Mouse (Mus musculus): ENCODE data around the gene Dlg2. TPM values are rescaled to one million over a fixed set of nuclear protein-coding genes. Genes with fewer than 3 reads are reported as not detected.
A peak's percentile ranks its signal among the peaks of the same experiment; 100 is the strongest.

The Dlg2 gene
- polyA plus RNA-seq, 1 experiment from 2014 or later = 2.3 TPM

DNA sequence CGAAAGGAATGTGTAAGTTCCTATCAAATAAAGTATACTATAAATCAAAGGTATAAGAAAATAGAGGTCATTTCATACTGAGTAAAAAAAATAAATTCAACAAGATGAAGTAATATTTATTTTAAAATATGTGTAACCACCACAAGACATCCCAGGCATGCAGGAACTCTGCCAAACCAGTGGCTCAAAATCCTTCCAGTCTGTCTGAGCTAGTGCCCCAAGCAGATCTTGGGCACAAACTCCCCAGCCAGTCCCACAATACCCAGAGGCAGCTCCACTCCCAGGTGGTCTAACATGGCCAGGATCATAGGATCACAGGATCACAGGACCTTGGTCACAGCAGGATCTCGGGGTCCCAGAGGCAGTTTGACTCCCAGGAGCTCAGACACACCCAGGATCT lies 1977.7 kb downstream of the Dlg2 start:
- Histone ChIP-seq H3K9ac (replicated peaks) (no peak overlapping the region), H3K36me3 (no peaks in the 10 kb centered on the region), H3K27me3 (no peaks in the 10 kb centered on the region), H3K4me2 (no peak overlapping the region), H3K9me3 (no peaks in the 10 kb centered on the region), H3K4me3 (replicated peaks) (no peak overlapping the region), H3K4me1 (replicated peaks) (peaks cover 5% of the 10 kb centered on the region), H3K27ac (no peak overlapping the region)
- ATAC-seq (ENCODE audit: insufficient number of reproducible peaks, insufficient read depth, low FRiP score, low TSS enrichment, low read depth) = no peak
- WGBS = 71% methylated on average over 2 of the region's 2 CpGs

- H3K4me2 ChIP-seq = no peak overlapping the region
- no peaks in the 10 kb centered on the region for H3K9me3 ChIP-seq
- no peak overlapping the region for H3K27ac ChIP-seq
- H3K27me3 ChIP-seq = no peaks in the 10 kb centered on the region
- H3K4me3 ChIP-seq (replicated peaks) = no peak overlapping the region
- 47% methylated on average over 5 of the region's 5 CpGs for WGBS
- H3K36me3 ChIP-seq = no peaks in the 10 kb centered on the region
- peaks cover 5% of the 10 kb centered on the region for H3K4me1 ChIP-seq (replicated peaks)
- no peak for ATAC-seq (ENCODE audit: insufficient number of reproducible peaks, insufficient read depth, low FRiP score, low TSS enrichment, low read depth)
- H3K9ac ChIP-seq (replicated peaks) = no peak overlapping the region
Measured at GRCm38 (mm10) chr7:92455927-92456326, 1979.5 kb downstream of the Dlg2 start.

DNA sequence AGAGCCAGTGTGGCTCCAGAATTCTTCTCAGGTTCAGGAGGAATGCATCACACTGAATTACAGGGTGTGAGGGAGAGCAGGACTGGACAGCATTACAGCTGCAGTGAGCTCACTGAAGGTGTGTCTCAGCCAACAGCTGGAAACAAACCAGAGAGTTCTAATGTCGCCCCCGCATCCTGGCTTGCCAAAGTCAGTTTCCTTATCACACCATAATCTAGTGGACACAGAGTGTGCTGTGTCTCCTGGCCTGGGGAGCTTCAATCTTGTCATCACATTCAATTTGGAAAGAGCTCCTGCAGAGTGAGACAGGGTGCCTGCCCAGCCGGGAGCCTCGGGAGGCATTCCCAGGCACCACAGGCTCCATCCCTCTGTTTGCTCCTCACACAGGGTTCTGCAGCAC lies 1981.3 kb downstream of the Dlg2 start:
- no peaks in the 10 kb centered on the region for H3K27me3 ChIP-seq
- H3K4me2 ChIP-seq = no peak overlapping the region
- 9% methylated on average over 4 of the region's 4 CpGs for WGBS
- H3K36me3 ChIP-seq = no peaks in the 10 kb centered on the region
- H3K9me3 ChIP-seq = no peaks in the 10 kb centered on the region
- no peak overlapping the region for H3K9ac ChIP-seq (replicated peaks)
- H3K4me1 ChIP-seq (replicated peaks) = peaks cover 5% of the 10 kb centered on the region
- no peak overlapping the region for H3K27ac ChIP-seq
- ATAC-seq (ENCODE audit: insufficient number of reproducible peaks, insufficient read depth, low FRiP score, low TSS enrichment, low read depth) = peak; percentile 71; the same call in 1 of the 2 replicates
- no peak overlapping the region for H3K4me3 ChIP-seq (replicated peaks)

DNA sequence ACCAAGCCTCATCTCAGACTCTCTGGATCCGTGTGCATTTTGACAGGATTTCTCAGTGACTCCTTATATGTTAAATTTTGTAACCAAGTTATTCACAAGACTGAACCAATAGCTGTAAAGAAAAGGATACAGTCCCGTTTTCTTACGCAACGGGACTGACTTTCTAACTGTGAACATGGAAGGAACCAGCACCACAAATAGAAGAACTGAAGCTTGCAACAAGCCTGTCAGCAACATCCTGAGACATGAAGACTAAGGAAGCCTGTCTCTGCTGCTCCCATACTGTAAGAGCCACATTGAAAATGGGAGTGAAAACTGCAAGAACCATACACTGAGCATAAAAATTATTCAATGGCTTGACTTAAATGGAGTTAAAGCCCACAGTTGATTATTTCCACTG lies 1981.8 kb downstream of the Dlg2 start:
- no peak overlapping the region for H3K27ac ChIP-seq
- no peak overlapping the region for H3K4me2 ChIP-seq
- H3K4me3 ChIP-seq (replicated peaks) = no peak overlapping the region
- WGBS = 83% methylated on average over 4 of the region's 4 CpGs
- ATAC-seq (ENCODE audit: insufficient number of reproducible peaks, insufficient read depth, low FRiP score, low TSS enrichment, low read depth) = no peak
- H3K36me3 ChIP-seq = no peaks in the 10 kb centered on the region
- no peaks in the 10 kb centered on the region for H3K9me3 ChIP-seq
- H3K4me1 ChIP-seq (replicated peaks) = peaks cover 5% of the 10 kb centered on the region
- no peak overlapping the region for H3K9ac ChIP-seq (replicated peaks)
- no peaks in the 10 kb centered on the region for H3K27me3 ChIP-seq

GRCm38 (mm10) chr7:92460578-92460977 lies 1984.1 kb downstream of the Dlg2 start:
- no peak for ATAC-seq (ENCODE audit: insufficient number of reproducible peaks, insufficient read depth, low FRiP score, low TSS enrichment, low read depth)
- Histone ChIP-seq H3K4me3 (replicated peaks) (no peak overlapping the region), H3K27ac (no peak overlapping the region), H3K9me3 (no peaks in the 10 kb centered on the region), H3K4me2 (no peak overlapping the region), H3K27me3 (no peaks in the 10 kb centered on the region), H3K36me3 (no peaks in the 10 kb centered on the region), H3K4me1 (replicated peaks) (peaks cover 5% of the 10 kb centered on the region), H3K9ac (replicated peaks) (no peak overlapping the region)

DNA sequence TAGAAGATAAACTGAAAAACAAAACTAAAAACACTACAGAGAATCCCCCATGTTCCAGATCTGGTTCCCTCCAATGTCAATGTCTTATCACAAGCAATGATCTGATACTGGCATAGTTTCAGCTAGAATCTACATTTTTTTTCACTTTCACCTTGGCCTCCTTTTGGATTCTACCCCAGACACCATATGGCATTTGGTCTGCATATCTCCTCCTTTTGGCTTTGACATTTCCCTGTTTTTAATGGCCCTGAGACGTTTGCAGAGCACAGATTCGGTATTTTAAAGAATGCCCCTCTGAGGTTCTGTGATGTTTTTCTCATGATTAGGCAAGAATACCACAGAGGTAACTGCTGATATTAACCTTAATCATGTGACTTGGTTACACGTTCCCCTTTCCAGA lies 1984.8 kb downstream of the Dlg2 start:
- no peak overlapping the region for H3K9ac ChIP-seq (replicated peaks)
- peaks cover 5% of the 10 kb centered on the region for H3K4me1 ChIP-seq (replicated peaks)
- no peak overlapping the region for H3K4me2 ChIP-seq
- no peaks in the 10 kb centered on the region for H3K36me3 ChIP-seq
- ATAC-seq (ENCODE audit: insufficient number of reproducible peaks, insufficient read depth, low FRiP score, low TSS enrichment, low read depth) = no peak
- WGBS = 72% methylated on average over 3 of the region's 3 CpGs
- no peak overlapping the region for H3K4me3 ChIP-seq (replicated peaks)
- no peaks in the 10 kb centered on the region for H3K27me3 ChIP-seq
- no peaks in the 10 kb centered on the region for H3K9me3 ChIP-seq
- no peak overlapping the region for H3K27ac ChIP-seq

- Histone ChIP-seq H3K27me3 (no peaks in the 10 kb centered on the region), H3K4me2 (no peak overlapping the region), H3K9ac (replicated peaks) (no peak overlapping the region), H3K9me3 (no peaks in the 10 kb centered on the region), H3K36me3 (no peaks in the 10 kb centered on the region), H3K4me1 (replicated peaks) (no peaks in the 10 kb centered on the region), H3K27ac (no peak overlapping the region), H3K4me3 (replicated peaks) (no peak overlapping the region)
- ATAC-seq (ENCODE audit: insufficient number of reproducible peaks, insufficient read depth, low FRiP score, low TSS enrichment, low read depth) = no peak
- WGBS = 72% methylated on average over 2 of the region's 2 CpGs
Measured at GRCm38 (mm10) chr7:92463080-92463877, 1986.8 kb downstream of the Dlg2 start.

GRCm38 (mm10) chr7:92464290-92464689 lies 1987.8 kb downstream of the Dlg2 start:
- Histone ChIP-seq H3K4me3 (replicated peaks) (no peak overlapping the region), H3K36me3 (no peaks in the 10 kb centered on the region), H3K27me3 (no peaks in the 10 kb centered on the region), H3K9me3 (no peaks in the 10 kb centered on the region), H3K4me2 (no peak overlapping the region), H3K27ac (no peak overlapping the region), H3K9ac (replicated peaks) (no peak overlapping the region), H3K4me1 (replicated peaks) (no peaks in the 10 kb centered on the region)
- ATAC-seq (ENCODE audit: insufficient number of reproducible peaks, insufficient read depth, low FRiP score, low TSS enrichment, low read depth) = no peak
- WGBS = 67% methylated on average over 2 of the region's 2 CpGs

DNA sequence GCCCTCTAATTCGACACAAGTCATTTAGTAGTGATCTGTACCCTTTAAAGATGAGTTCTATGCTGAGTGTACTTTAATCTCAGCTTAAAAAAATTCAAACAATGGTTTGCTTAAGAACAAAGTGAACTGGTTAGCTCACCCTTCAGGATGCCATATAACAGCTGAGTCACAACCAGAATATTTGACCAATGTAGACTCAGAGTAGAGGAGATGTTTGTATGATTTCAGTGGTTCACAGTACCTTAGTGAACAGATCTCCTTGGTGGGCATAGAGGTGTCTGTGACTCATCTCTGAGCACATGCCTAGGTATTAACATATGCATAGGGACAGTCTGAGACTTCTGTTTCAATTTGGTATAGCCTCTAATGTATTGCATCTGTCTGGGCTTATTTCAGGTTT lies 2002.7 kb downstream of the Dlg2 start:
- no peaks in the 10 kb centered on the region for H3K9me3 ChIP-seq
- no peak overlapping the region for H3K4me3 ChIP-seq (replicated peaks)
- no peak for ATAC-seq (ENCODE audit: insufficient number of reproducible peaks, insufficient read depth, low FRiP score, low TSS enrichment, low read depth)
- no peaks in the 10 kb centered on the region for H3K36me3 ChIP-seq
- no peak overlapping the region for H3K27ac ChIP-seq
- no peaks in the 10 kb centered on the region for H3K27me3 ChIP-seq
- H3K4me2 ChIP-seq = no peak overlapping the region
- H3K9ac ChIP-seq (replicated peaks) = no peak overlapping the region
- WGBS = 85% methylated on average over 1 of the region's 1 CpGs
- no peaks in the 10 kb centered on the region for H3K4me1 ChIP-seq (replicated peaks)

GRCm38 (mm10) chr7:92479748-92480147 lies 2003.3 kb downstream of the Dlg2 start:
- Histone ChIP-seq H3K4me3 (replicated peaks) (no peak overlapping the region), H3K9ac (replicated peaks) (no peak overlapping the region), H3K27ac (no peak overlapping the region), H3K4me2 (no peak overlapping the region), H3K9me3 (no peaks in the 10 kb centered on the region), H3K36me3 (no peaks in the 10 kb centered on the region), H3K27me3 (no peaks in the 10 kb centered on the region), H3K4me1 (replicated peaks) (no peaks in the 10 kb centered on the region)
- no peak for ATAC-seq (ENCODE audit: insufficient number of reproducible peaks, insufficient read depth, low FRiP score, low TSS enrichment, low read depth)
- 88% methylated on average over 2 of the region's 2 CpGs for WGBS

- H3K4me2 ChIP-seq = no peak overlapping the region
- H3K9me3 ChIP-seq = no peaks in the 10 kb centered on the region
- no peaks in the 10 kb centered on the region for H3K36me3 ChIP-seq
- H3K9ac ChIP-seq (replicated peaks) = no peak overlapping the region
- H3K27ac ChIP-seq = no peak overlapping the region
- no peak for ATAC-seq (ENCODE audit: insufficient number of reproducible peaks, insufficient read depth, low FRiP score, low TSS enrichment, low read depth)
- H3K27me3 ChIP-seq = no peaks in the 10 kb centered on the region
- 0 out of 2 replicates have a peak, but pooled peaks cover 3% of the 10 kb centered on the region for H3K4me1 ChIP-seq (replicated peaks)
- H3K4me3 ChIP-seq (replicated peaks) = no peak overlapping the region
- 84% methylated on average over 3 of the region's 3 CpGs for WGBS
Measured at GRCm38 (mm10) chr7:92483346-92483745, 2006.9 kb downstream of the Dlg2 start.
